Mouse (Mus musculus) brain, embryonic 14.5 days (tissue): ENCODE measurements at regions not wholly inside any gene's neighbourhood (a gene's known extent, or its start where the extent isn't known, plus 50 kb on each side); places are given as distances from the start of the nearest gene placed in this dataset.
"Not testable (repeated sequence)": the region's sequence is repeated elsewhere in the genome, so short reads cannot be mapped to it uniquely, and the experiment has no call there.

ENCODE experiments used
- DNase-seq: peaks from one replicate; pipeline ENCODE4 v3.0.0-alpha.2; 2011; ENCODE audit warnings: low read depth
- CTCF ChIP-seq: fragments of 200-500 bp; IDR thresholded peaks from 2 replicates; pipeline ENCODE4 v1.5.1; 2012; ENCODE audit warnings: inconsistent platforms, mild to moderate bottlenecking, moderate library complexity, borderline replicate concordance; ENCODE audit not compliant: insufficient read depth, insufficient read length; ENCODE audit errors: extremely low read depth
- POLR2A ChIP-seq: fragments of 200-500 bp; IDR thresholded peaks from 2 replicates; pipeline ENCODE4 v1.6.1; 2012; ENCODE audit warnings: mild to moderate bottlenecking, inconsistent platforms, borderline replicate concordance; ENCODE audit not compliant: poor library complexity, insufficient read depth, insufficient read length, severe bottlenecking; ENCODE audit errors: extremely low read depth

- DNase-seq = no peak
- TF ChIP-seq POLR2A = no peak
These were observed 348.4 kb downstream of the Edem1 start for GRCm38 (mm10) chr6:109176876-109177275.

- DNase-seq = peak; percentile 41
- TF ChIP-seq CTCF (no peak), POLR2A (no peak)
These were observed 354.4 kb downstream of the Edem1 start for GRCm38 (mm10) chr6:109182878-109183277.

GRCm38 (mm10) chr6:109193061-109193460 is 364.6 kb downstream of the Edem1 start:
- DNase-seq = not testable (repeated sequence)

- TF ChIP-seq POLR2A (no peak), CTCF (no peak)
- DNase-seq = no peak
These were observed 365.2 kb downstream of the Edem1 start for GRCm38 (mm10) chr6:109193603-109194002.

GRCm38 (mm10) chr6:109209699-109210098 is 381.3 kb downstream of the Edem1 start:
- no peak for TF ChIP-seq POLR2A
- no peak for TF ChIP-seq CTCF
- DNase-seq = no peak

- peak; percentile 8 for DNase-seq
These were observed 401.9 kb downstream of the Edem1 start for GRCm38 (mm10) chr6:109230391-109230790.

GRCm38 (mm10) chr6:109233426-109233825 is 405.0 kb downstream of the Edem1 start:
- no peak for TF ChIP-seq CTCF
- no peak for TF ChIP-seq POLR2A
- peak; percentile 60 for DNase-seq

More at GRCm38 (mm10) chr6:109230391-109230790, 401.9 kb downstream of the Edem1 start:
- TF ChIP-seq CTCF (no peak), POLR2A (no peak)

- TF ChIP-seq CTCF (no peak), POLR2A (no peak)
- peak; percentile 42 for DNase-seq
These were observed 417.2 kb downstream of the Edem1 start for GRCm38 (mm10) chr6:109245666-109246065.

- not testable (repeated sequence) for DNase-seq
These were observed 418.1 kb downstream of the Edem1 start for GRCm38 (mm10) chr6:109246510-109246909.
